Mouse (Mus musculus) heart, adult 2 months (tissue): ENCODE data around the gene Gng8.

Experiments used
- CTCF ChIP-seq: fragments of 200-600 bp; IDR thresholded peaks from 2 replicates; pipeline ENCODE4 v1.8.1; 2022; ENCODE audit warnings: antibody characterized with exemption, mild to moderate bottlenecking, moderate library complexity
- EP300 ChIP-seq: fragments of 200-500 bp; IDR thresholded peaks from 2 replicates; pipeline ENCODE4 v1.6.1; 2011; ENCODE audit warnings: low read depth, low read length, control low read depth; ENCODE audit not compliant: insufficient read depth
- POLR2A ChIP-seq: fragments of 200-500 bp; IDR thresholded peaks from 2 replicates; pipeline ENCODE4 v1.6.1; 2011; ENCODE audit warnings: mild to moderate bottlenecking, low read depth, low read length, control low read depth; ENCODE audit not compliant: insufficient read depth

- TF ChIP-seq POLR2A (no peak), CTCF (no peak), EP300 (no peak)
Observed at GRCm38 (mm10) chr7:16846775-16847174, 44.8 kb upstream of the Gng8 start.
